Mouse (Mus musculus) embryo, embryonic 10 days (tissue): ENCODE results near the gene Zbtb25.
A peak's percentile ranks its signal among the peaks of the same experiment; 100 is the strongest.

Source experiments
- DNase-seq: peaks from one replicate; pipeline ENCODE4 v3.0.0-alpha.2; 2015; ENCODE audit warnings: low spot score

The Zbtb25 gene

GRCm38 (mm10) chr12:76369206-76369977, at the start of gene Zbtb25:
TSS of gene Zbtb25 (minus strand) at chr12:76369602.
- peak; percentile 83 for DNase-seq

- no peak for DNase-seq
These were observed 48.9 kb upstream of the Zbtb25 start for GRCm38 (mm10) chr12:76418346-76418745.

- DNase-seq: peak; percentile 56
These were observed 48.0 kb upstream of the Zbtb25 start, which contains the start of gene Ppp1r36 for GRCm38 (mm10) chr12:76417433-76417854. TSS of gene Ppp1r36 (plus strand) at chr12:76417538.

GRCm38 (mm10) chr12:76415383-76416010, 46.1 kb upstream of the Zbtb25 start:
- DNase-seq: no peak

GRCm38 (mm10) chr12:76409166-76409565, 39.8 kb upstream of the Zbtb25 start:
- DNase-seq: peak; percentile 21

- DNase-seq: no peak
These were observed 37.8 kb upstream of the Zbtb25 start for GRCm38 (mm10) chr12:76407184-76407583.

GRCm38 (mm10) chr12:76405971-76406370, 36.6 kb upstream of the Zbtb25 start:
- peak; percentile 70 for DNase-seq

GRCm38 (mm10) chr12:76405183-76405970, 36.0 kb upstream of the Zbtb25 start:
- peak; percentile 28 for DNase-seq

- DNase-seq: no peak
These were observed 35.4 kb upstream of the Zbtb25 start for GRCm38 (mm10) chr12:76404836-76405182.

GRCm38 (mm10) chr12:76403886-76404537, 34.6 kb upstream of the Zbtb25 start, which contains the start of gene Hspa2:
TSS of gene Hspa2 (plus strand) at chr12:76404176.
- DNase-seq: peak; percentile 100

GRCm38 (mm10) chr12:76402991-76403885, 33.8 kb upstream of the Zbtb25 start:
- peak; percentile 88 for DNase-seq

- DNase-seq: no peak
These were observed 32.3 kb upstream of the Zbtb25 start for GRCm38 (mm10) chr12:76401674-76402073.

GRCm38 (mm10) chr12:76397281-76397680, 27.9 kb upstream of the Zbtb25 start:
- no peak for DNase-seq

GRCm38 (mm10) chr12:76392979-76393378, 23.6 kb upstream of the Zbtb25 start:
- no peak for DNase-seq

GRCm38 (mm10) chr12:76391595-76392271, 22.3 kb upstream of the Zbtb25 start:
- DNase-seq: no peak

- no peak for DNase-seq
These were observed 19.4 kb upstream of the Zbtb25 start for GRCm38 (mm10) chr12:76388794-76389193.

GRCm38 (mm10) chr12:76385342-76385741, 15.9 kb upstream of the Zbtb25 start:
- DNase-seq: no peak

GRCm38 (mm10) chr12:76380151-76380550, 10.7 kb upstream of the Zbtb25 start:
- DNase-seq: no peak

- no peak for DNase-seq
These were observed 9.2 kb upstream of the Zbtb25 start for GRCm38 (mm10) chr12:76378556-76378955.

GRCm38 (mm10) chr12:76377726-76378125, 8.3 kb upstream of the Zbtb25 start:
- no peak for DNase-seq
